Mouse (Mus musculus) B cell, adult (primary cell): Measurements from ENCODE around the gene Mtf2. TPM values are rescaled to one million over a fixed set of nuclear protein-coding genes. Genes with fewer than 3 reads are reported as not detected.

Source experiments
- total RNA-seq: library from RNA; stranded (reverse); gene quantifications from 4 replicates; pipeline ENCODE4 v1.2.4, GENCODE M21; 2023; ENCODE audit not compliant: inconsistent age

Gene Mtf2
- total RNA-seq, result 70.3 to 81.4 TPM (median 73.1 TPM) in 4 replicates

GRCm38 (mm10) chr5:108065465-108066411 lies at the start of gene Mtf2:
TSS of gene Mtf2 (plus strand) at chr5:108065674.

DNA sequence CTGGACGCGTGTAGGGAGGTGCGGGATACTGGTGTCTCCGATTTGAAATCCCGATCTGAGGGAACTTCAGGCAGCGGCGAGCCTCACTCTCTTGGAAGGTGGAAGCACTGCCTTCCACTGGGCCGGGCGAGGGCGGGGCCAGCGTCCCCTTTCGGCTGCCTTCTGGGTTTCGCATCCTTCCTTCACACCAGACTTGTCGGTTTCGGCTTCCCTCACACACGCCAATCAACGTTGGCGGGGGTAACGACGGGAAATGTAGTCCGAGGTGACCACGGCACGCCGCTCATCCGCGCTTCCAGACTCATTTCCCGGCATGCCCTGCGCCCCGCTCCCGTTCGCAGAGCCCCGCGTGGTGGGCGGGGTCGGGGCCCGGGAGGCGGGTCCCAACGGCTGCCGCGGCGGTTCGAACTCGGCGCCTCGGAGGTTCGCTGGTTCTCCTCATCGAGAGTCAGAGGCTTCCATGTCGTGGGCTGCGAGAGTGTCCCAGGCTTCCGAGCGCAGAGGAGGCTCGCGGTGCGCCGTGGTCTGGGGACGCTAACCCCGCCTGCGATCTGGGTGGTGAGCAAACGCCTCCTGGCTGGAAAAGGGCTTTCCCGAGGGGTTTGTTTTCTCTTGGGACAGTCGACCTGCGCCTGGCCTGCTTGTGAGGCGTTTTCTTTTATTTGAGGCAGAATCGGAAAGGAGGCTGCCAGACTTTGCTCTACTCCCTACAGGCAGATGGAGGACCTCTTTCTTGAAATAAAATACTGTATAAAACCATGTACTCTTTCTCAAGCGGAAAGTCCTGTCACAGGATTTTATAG lies 67.2 kb downstream of the Mtf2 start, which contains the start of the genes Tmed5 and Ccdc18:
Gene Tmed5, minus strand, starts transcription at position 180 of the 803 bp plus-strand sequence.
Gene Ccdc18, plus strand, starts transcription at position 435 of the 803 bp plus-strand sequence.

Other genes with a start within 250 kb of the Mtf2 start
- gene Ube2d2b, start 235.6 kb upstream of the Mtf2 start, total RNA-seq, result not detected in 4 replicates
- 14.1 to 23.6 TPM (median 18.7 TPM) in 4 replicates for gene Evi5, start 190.6 kb upstream of the Mtf2 start, total RNA-seq
- 140 to 154 TPM (median 143 TPM) in 4 replicates for gene Rpl5, start 165.2 kb upstream of the Mtf2 start, total RNA-seq
- gene Fam69a, start 78.6 kb upstream of the Mtf2 start, total RNA-seq, result 48.3 to 62.7 TPM (median 54.4 TPM) in 4 replicates
- 81.2 to 94.0 TPM (median 87.2 TPM) in 4 replicates for gene Tmed5, start 66.9 kb downstream of the Mtf2 start, total RNA-seq
- 1.4 to 3.4 TPM (median 1.5 TPM) in 4 replicates for gene Ccdc18, start 67.2 kb downstream of the Mtf2 start, total RNA-seq
- 34.4 to 37.2 TPM (median 35.7 TPM) in 4 replicates for gene Dr1, start 203.2 kb downstream of the Mtf2 start, total RNA-seq
- gene Pigg, start 246.9 kb downstream of the Mtf2 start, total RNA-seq, result 2.7 to 3.3 TPM (median 3.2 TPM) in 4 replicates